Mouse (Mus musculus) MEL (cell line): ENCODE results near the gene Gstt2. TPM values are rescaled to one million over a fixed set of nuclear protein-coding genes. Genes with fewer than 3 reads are reported as not detected.

Experiments
- DNase-seq: peaks from one replicate; pipeline ENCODE4 v3.0.0; 2011; ENCODE audit warnings: low read depth, low spot score
- H3K27ac ChIP-seq: 2 replicates; pipeline ENCODE4 v1.5.1; 2012; ENCODE audit warnings: low read depth, mild to moderate bottlenecking, control low read depth, low read length, moderate library complexity; ENCODE audit not compliant: control insufficient read depth
- H3K27me3 ChIP-seq, 2 experiments: fragments of 150-350 bp in 1 of 2; sonication (generic) in 1 of 2; 2 replicates each; pipeline ENCODE4 v1.6.1; 2012; ENCODE audit warnings: low read length in 2 of 2, mild to moderate bottlenecking in 2 of 2, improper control_type of control experiment in 1 of 2, moderate library complexity in 1 of 2; ENCODE audit not compliant: insufficient read depth in 2 of 2, control insufficient read depth in 1 of 2
- H3K36me3 ChIP-seq, 2 experiments: 2 replicates each; pipeline ENCODE4 v1.6.1; 2012 to 2014; ENCODE audit warnings: low read length in 2 of 2, improper control_type of control experiment in 1 of 2, inconsistent platforms in 1 of 2, mild to moderate bottlenecking in 1 of 2; ENCODE audit not compliant: insufficient read depth in 2 of 2, control insufficient read depth in 1 of 2
- H3K4me1 ChIP-seq, 2 experiments: fragments of 150-350 bp in 1 of 2; sonication (generic) in 1 of 2; 2 replicates each; pipeline ENCODE4 v1.6.1; 2012; ENCODE audit warnings: low read length in 2 of 2, improper control_type of control experiment in 1 of 2, mild to moderate bottlenecking in 1 of 2; ENCODE audit not compliant: insufficient read depth in 2 of 2, control insufficient read depth in 1 of 2
- H3K4me3 ChIP-seq, 2 experiments: fragments of 150-350 bp in 1 of 2; sonication (generic) in 1 of 2; 2 replicates each; pipeline ENCODE4 v1.5.1; 2012; ENCODE audit warnings: low read depth in 2 of 2, low read length in 2 of 2, mild to moderate bottlenecking in 2 of 2, moderate library complexity in 2 of 2, control low read depth in 1 of 2, improper control_type of control experiment in 1 of 2; ENCODE audit not compliant: control insufficient read depth in 1 of 2, insufficient read depth in 1 of 2
- H3K79me2 ChIP-seq: 2 replicates; pipeline ENCODE4 v1.6.1; 2012; ENCODE audit warnings: mild to moderate bottlenecking, low read length, moderate library complexity; ENCODE audit not compliant: control insufficient read depth, poor library complexity, insufficient read depth
- H3K9ac ChIP-seq: 2 replicates; pipeline ENCODE4 v1.6.1; 2012; ENCODE audit warnings: low read depth, mild to moderate bottlenecking, control low read depth, low read length, moderate library complexity; ENCODE audit not compliant: control insufficient read depth, poor library complexity, severe bottlenecking
- H3K9me3 ChIP-seq: fragments of 150-350 bp; sonication (generic); replicated peaks from 2 replicates; pipeline ENCODE4 v1.6.1; 2012; ENCODE audit warnings: mild to moderate bottlenecking, low read length, improper control_type of control experiment, moderate library complexity; ENCODE audit not compliant: insufficient read depth
- CHD1 ChIP-seq: IDR thresholded peaks from 2 replicates; pipeline ENCODE4 v1.6.1; 2012; ENCODE audit warnings: low read depth, mild to moderate bottlenecking, inconsistent platforms, low read length, improper control_type of control experiment
- CTCF ChIP-seq, 3 experiments: IDR thresholded peaks in 2 of 3; conservative IDR thresholded peaks in 1 of 3; 2 replicates each; pipeline ENCODE4 v1.5.1; 2011 to 2012; ENCODE audit warnings: low read length in 3 of 3, low read depth in 2 of 3, mild to moderate bottlenecking in 2 of 3, improper control_type of control experiment in 1 of 3, inconsistent platforms in 1 of 3, mixed read lengths in 1 of 3, moderate library complexity in 1 of 3; ENCODE audit not compliant: control insufficient read depth in 1 of 3, insufficient read depth in 1 of 3, poor library complexity in 1 of 3, severe bottlenecking in 1 of 3
- ETS1 ChIP-seq: IDR thresholded peaks from 2 replicates; pipeline ENCODE4 v1.6.1; 2012; ENCODE audit warnings: low read depth, mild to moderate bottlenecking, inconsistent platforms, low read length, improper control_type of control experiment, moderate library complexity
- HCFC1 ChIP-seq: IDR thresholded peaks from 2 replicates; pipeline ENCODE4 v1.6.1; 2012; ENCODE audit warnings: low read depth, mild to moderate bottlenecking, inconsistent platforms, low read length, improper control_type of control experiment, moderate library complexity
- KAT2A ChIP-seq: conservative IDR thresholded peaks from 2 replicates; pipeline ENCODE4 v1.6.1; 2012; ENCODE audit warnings: low read depth, low read length, improper control_type of control experiment, inconsistent platforms
- MAFK ChIP-seq: IDR thresholded peaks from 2 replicates; pipeline ENCODE4 v1.6.1; 2011; ENCODE audit warnings: low read depth, mild to moderate bottlenecking, low read length, improper control_type of control experiment, borderline replicate concordance
- MAX ChIP-seq: IDR thresholded peaks from 2 replicates; pipeline ENCODE4 v1.6.1; 2011; ENCODE audit warnings: low read length, improper control_type of control experiment
- MYC ChIP-seq: IDR thresholded peaks from 2 replicates; pipeline ENCODE4 v1.6.1; 2011; ENCODE audit warnings: low read depth, mild to moderate bottlenecking, low read length, improper control_type of control experiment, moderate library complexity
- NRF1 ChIP-seq: IDR thresholded peaks from 2 replicates; pipeline ENCODE4 v1.6.1; 2014; ENCODE audit warnings: low read depth, mild to moderate bottlenecking, inconsistent platforms, low read length, improper control_type of control experiment, moderate library complexity; ENCODE audit not compliant: poor library complexity, insufficient read depth, severe bottlenecking
- POLR2A ChIP-seq, 2 experiments: IDR thresholded peaks; 2 replicates each; pipeline ENCODE4 v1.6.1; 2011 to 2012; ENCODE audit warnings: low read length in 2 of 2, mild to moderate bottlenecking in 2 of 2, control low read depth in 1 of 2, improper control_type of control experiment in 1 of 2, low read depth in 1 of 2, moderate library complexity in 1 of 2; ENCODE audit not compliant: control insufficient read depth in 1 of 2, insufficient read depth in 1 of 2, poor library complexity in 1 of 2
- POLR2AphosphoS5 ChIP-seq: IDR thresholded peaks from 2 replicates; pipeline ENCODE4 v1.6.1; 2012; ENCODE audit warnings: low read depth, borderline replicate concordance, mild to moderate bottlenecking, inconsistent platforms, low read length, moderate library complexity, mixed read lengths
- RCOR1 ChIP-seq: IDR thresholded peaks from 2 replicates; pipeline ENCODE4 v1.6.1; 2012; ENCODE audit warnings: low read depth, mild to moderate bottlenecking, inconsistent platforms, low read length, improper control_type of control experiment
- SIN3A ChIP-seq: IDR thresholded peaks from 2 replicates; pipeline ENCODE4 v1.6.1; 2012; ENCODE audit warnings: low read length, improper control_type of control experiment, inconsistent platforms
- TBP ChIP-seq: IDR thresholded peaks from 2 replicates; pipeline ENCODE4 v1.8.0; 2011; ENCODE audit warnings: low read depth, low read length, improper control_type of control experiment
- TCF12 ChIP-seq: IDR thresholded peaks from 2 replicates; pipeline ENCODE4 v1.6.1; 2014; ENCODE audit warnings: low read depth, mild to moderate bottlenecking, inconsistent platforms, low read length, improper control_type of control experiment, moderate library complexity
- USF1 ChIP-seq: IDR thresholded peaks from 2 replicates; pipeline ENCODE4 v1.6.1; 2014; ENCODE audit warnings: low read depth, mild to moderate bottlenecking, inconsistent platforms, low read length, improper control_type of control experiment, moderate library complexity
- USF2 ChIP-seq, 2 experiments: IDR thresholded peaks; 2 replicates each; pipeline ENCODE4 v1.6.1; 2011 to 2012; ENCODE audit warnings: improper control_type of control experiment in 2 of 2, low read length in 2 of 2, borderline replicate concordance in 1 of 2, inconsistent platforms in 1 of 2, low read depth in 1 of 2, mild to moderate bottlenecking in 1 of 2; ENCODE audit not compliant: insufficient read depth in 1 of 2
- ZKSCAN1 ChIP-seq: IDR thresholded peaks from 2 replicates; pipeline ENCODE4 v1.6.1; 2012; ENCODE audit warnings: low read depth, mild to moderate bottlenecking, inconsistent platforms, low read length, improper control_type of control experiment, moderate library complexity
- ZNF384 ChIP-seq: IDR thresholded peaks from 2 replicates; pipeline ENCODE4 v1.6.1; 2012; ENCODE audit warnings: low read depth, mild to moderate bottlenecking, inconsistent platforms, low read length, improper control_type of control experiment
- polyA plus RNA-seq, 2 experiments: library from polyadenylated mRNA; stranded (reverse) in 1 of 2; unstranded in 1 of 2; fragments of >175 nt in 1 of 2; fragments of >200 nt in 1 of 2; gene quantifications; 2 replicates each; pipeline versions ENCODE4 v1.2.1 to v1.2.4; 2012; ENCODE audit warnings: low replicate concordance in 2 of 2, low read depth in 1 of 2; ENCODE audit not compliant: insufficient read length in 2 of 2, insufficient read depth in 1 of 2, missing spikeins in 1 of 2
- total RNA-seq: library from RNA; depleted of rRNA; stranded (reverse); fragments of 300-350 nt; gene quantifications from 2 replicates; pipeline ENCODE4 v1.2.3, GENCODE M21; 2012

The Gstt2 gene
- total and polyA plus RNA-seq, 3 experiments: 4.3 to 10.9 TPM; not detected in 1

GRCm38 (mm10) chr10:75878836-75879235 is 41.6 kb upstream of the Gstt2 start:
- Histone ChIP-seq H3K27ac (no peak overlapping the region), H3K4me3 (no peak overlapping the region), H3K79me2 (no peaks in the 10 kb centered on the region), H3K9me3 (no peaks in the 10 kb centered on the region), H3K4me1 (no peaks in the 10 kb centered on the region), H3K27me3 (no peaks in the 10 kb centered on the region; a peak in 1 of 4 replicates), H3K9ac (no peak overlapping the region), H3K36me3 (no peaks in the 10 kb centered on the region)
- DNase-seq: no peak
- TF ChIP-seq TBP (no peak), RCOR1 (no peak)

GRCm38 (mm10) chr10:75873543-75874170 is 36.4 kb upstream of the Gstt2 start:
- Histone ChIP-seq H3K9ac (no peak overlapping the region; the same call in 1 of the 2 replicates), H3K4me1 (peaks cover 3 to 8% of the 10 kb centered on the region in 2 experiments), H3K27me3 (no peaks in the 10 kb centered on the region; a peak in 1 of 4 replicates), H3K27ac (no peak overlapping the region), H3K36me3 (peaks cover 0 to 8% of the 10 kb centered on the region in 2 experiments; a peak in 2 of 4 replicates), H3K9me3 (no peaks in the 10 kb centered on the region), H3K79me2 (no peaks in the 10 kb centered on the region), H3K4me3 (peak overlapping the region; percentile 49 to 61; a peak in 2 of 4 replicates)
- no peak for DNase-seq
- TF ChIP-seq ETS1 (no peak), MAX (no peak), POLR2A (IDR thresholded peaks at IDR 0.05; ENCODE audit: control insufficient read depth in 1 of 2, insufficient read depth in 1 of 2, low read depth in 1 of 2, low read length in 2 of 2, poor library complexity in 1 of 2) (no peak), MAFK (no peak), HCFC1 (no peak), TCF12 (no peak), CHD1 (no peak), KAT2A (no peak), USF2 (IDR thresholded peaks at IDR 0.05; ENCODE audit: borderline replicate concordance in 1 of 2, insufficient read depth in 1 of 2, low read depth in 1 of 2, low read length in 2 of 2) (no peak), TBP (no peak), MYC (no peak), NRF1 (no peak), CTCF (IDR thresholded peaks at IDR 0.05 in 2 of 3, conservative IDR thresholded peaks at IDR 0.05 in 1 of 3; ENCODE audit: control insufficient read depth in 1 of 3, insufficient read depth in 1 of 3, low read depth in 2 of 3, low read length in 3 of 3, poor library complexity in 1 of 3, severe bottlenecking in 1 of 3) (no peak), POLR2AphosphoS5 (no peak), ZKSCAN1 (no peak), RCOR1 (no peak), USF1 (no peak), ZNF384 (no peak), SIN3A (no peak)
